Mouse (Mus musculus) midbrain, embryonic 16.5 days (tissue): ENCODE measurements around the gene Dyrk4. TPM values are rescaled to one million over a fixed set of nuclear protein-coding genes. Genes with fewer than 3 reads are reported as not detected.

Experiments
- ATAC-seq: fragments of 200-750 bp; cut with Nextera tagmentation; 2 replicates; pipeline ENCODE4 v1.8.0; 2017; ENCODE audit warnings: moderate TSS enrichment
- H3K27ac ChIP-seq: fragments of 300-500 bp; sonication (generic); 2 replicates; pipeline ENCODE4 v1.5.1; 2014; ENCODE audit warnings: mild to moderate bottlenecking, low read length, mixed read lengths
- H3K27me3 ChIP-seq: fragments of 300-500 bp; sonication (generic); 2 replicates; pipeline ENCODE4 v1.6.1; 2014; ENCODE audit warnings: low read depth, low read length, mixed read lengths; ENCODE audit not compliant: control insufficient read depth, insufficient read depth
- H3K36me3 ChIP-seq: fragments of 300-500 bp; sonication (generic); 2 replicates; pipeline ENCODE4 v1.6.1; 2014; ENCODE audit warnings: mild to moderate bottlenecking, low read length, moderate library complexity, mixed read lengths; ENCODE audit not compliant: control insufficient read depth, insufficient read depth
- H3K4me1 ChIP-seq: fragments of 300-500 bp; sonication (generic); 2 replicates; pipeline ENCODE4 v1.6.1; 2014; ENCODE audit warnings: mild to moderate bottlenecking, low read length, mixed read lengths; ENCODE audit not compliant: control insufficient read depth, insufficient read depth
- H3K4me2 ChIP-seq: fragments of 300-500 bp; sonication (generic); 2 replicates; pipeline ENCODE4 v1.6.1; 2014; ENCODE audit warnings: mild to moderate bottlenecking, low read length, mixed read lengths
- H3K4me3 ChIP-seq: fragments of 300-500 bp; sonication (generic); 2 replicates; pipeline ENCODE4 v1.5.1; 2014; ENCODE audit warnings: low read depth, mild to moderate bottlenecking, low read length, moderate library complexity, mixed read lengths
- H3K9ac ChIP-seq: fragments of 300-500 bp; sonication (generic); 2 replicates; pipeline ENCODE4 v1.6.1; 2014; ENCODE audit warnings: low read depth, low read length, mixed read lengths
- H3K9me3 ChIP-seq: fragments of 300-500 bp; sonication (generic); replicated peaks from 2 replicates; pipeline ENCODE4 v1.6.1; 2014; ENCODE audit warnings: mild to moderate bottlenecking, low read length, mixed read lengths; ENCODE audit not compliant: control insufficient read depth, poor library complexity, severe bottlenecking
- WGBS: fragments of 180-500 bp; shearing (Covaris S2); extraction: QIAGEN DNeasy Blood & Tissue Kit; methylation state at CpG from one replicate; pipeline ENCODE4 v1.1.7; 2014; 5-methylcytosine and 5-hydroxymethylcytosine counted together
- polyA plus RNA-seq: library from polyadenylated mRNA; unstranded; fragments of >200 nt; fragmentation: Nextera tagmentation; extraction: Ambion mirVana; gene quantifications from 2 replicates; pipeline ENCODE4 v1.2.1, GENCODE M21; 2015

Gene Dyrk4
- polyA plus RNA-seq, 1 experiment from 2014 or later, result not detected

GRCm38 (mm10) chr6:126939487-126940171 is 18.0 kb upstream of the Dyrk4 start, which contains the start of the genes Rad51ap1 and D6Wsu163e:
Rad51ap1 (minus strand) TSS chr6:126939587.
D6Wsu163e (plus strand) TSS chr6:126939962.
- H3K27ac ChIP-seq, result peak within 1 kb of the TSS; percentile 56
- H3K9me3 ChIP-seq, result no peaks in the 10 kb centered on the region
- H3K4me1 ChIP-seq, result peaks cover 17% of the 10 kb centered on the region
- peaks cover 3% of the 10 kb centered on the region; the same call in 1 of the 2 replicates for H3K36me3 ChIP-seq
- ATAC-seq, result peak; percentile 98
- H3K4me3 ChIP-seq, result peak within 1 kb of the TSS; percentile 52
- WGBS, result under 1% methylated on average over 33 of the region's 33 CpGs
- H3K9ac ChIP-seq, result peak within 1 kb of the TSS; percentile 58
- H3K27me3 ChIP-seq, result no peaks in the 10 kb centered on the region
- H3K4me2 ChIP-seq, result peak within 1 kb of the TSS; percentile 92

GRCm38 (mm10) chr6:126938853-126939486 is 17.3 kb upstream of the Dyrk4 start:
- ATAC-seq, result no peak; the same call in 1 of the 2 replicates
- Histone ChIP-seq H3K27me3 (no peaks in the 10 kb centered on the region), H3K9ac (peak overlapping the region; percentile 54), H3K4me1 (peaks cover 17% of the 10 kb centered on the region), H3K4me3 (peak overlapping the region; percentile 52), H3K36me3 (peaks cover 3% of the 10 kb centered on the region; the same call in 1 of the 2 replicates), H3K27ac (no peak overlapping the region), H3K4me2 (peak overlapping the region; percentile 92), H3K9me3 (no peaks in the 10 kb centered on the region)
- WGBS, result under 1% methylated on average over 30 of the region's 31 CpGs

GRCm38 (mm10) chr6:126938047-126938446 is 16.4 kb upstream of the Dyrk4 start:
- Histone ChIP-seq H3K4me3 (no peak overlapping the region), H3K4me2 (no peak overlapping the region), H3K27me3 (no peaks in the 10 kb centered on the region), H3K4me1 (peaks cover 17% of the 10 kb centered on the region), H3K27ac (no peak overlapping the region), H3K9me3 (no peaks in the 10 kb centered on the region), H3K36me3 (peaks cover 3% of the 10 kb centered on the region; the same call in 1 of the 2 replicates), H3K9ac (no peak overlapping the region)
- no peak for ATAC-seq
- 85% methylated on average over 2 of the region's 2 CpGs for WGBS

GRCm38 (mm10) chr6:126932896-126933295 is 11.3 kb upstream of the Dyrk4 start:
- Histone ChIP-seq H3K4me2 (no peak overlapping the region), H3K4me1 (no peaks in the 10 kb centered on the region), H3K36me3 (0 out of 2 replicates have a peak, but pooled peaks cover 2% of the 10 kb centered on the region), H3K27me3 (no peaks in the 10 kb centered on the region), H3K9ac (no peak overlapping the region), H3K9me3 (no peaks in the 10 kb centered on the region), H3K4me3 (no peak overlapping the region), H3K27ac (no peak overlapping the region)
- WGBS, result 96% methylated on average over 2 of the region's 2 CpGs
- no peak for ATAC-seq

GRCm38 (mm10) chr6:126914928-126915327 is 6.7 kb downstream of the Dyrk4 start:
- no peak overlapping the region for H3K9ac ChIP-seq
- no peaks in the 10 kb centered on the region for H3K4me1 ChIP-seq
- no peaks in the 10 kb centered on the region for H3K27me3 ChIP-seq
- H3K27ac ChIP-seq, result no peak overlapping the region
- WGBS, result 80% methylated on average over 5 of the region's 5 CpGs
- no peaks in the 10 kb centered on the region for H3K9me3 ChIP-seq
- H3K4me3 ChIP-seq, result no peak overlapping the region
- no peak overlapping the region for H3K4me2 ChIP-seq
- no peak for ATAC-seq
- H3K36me3 ChIP-seq, result no peaks in the 10 kb centered on the region

- no peak for ATAC-seq
- Histone ChIP-seq H3K4me3 (no peak overlapping the region), H3K27me3 (no peaks in the 10 kb centered on the region), H3K27ac (no peak overlapping the region), H3K9ac (no peak overlapping the region), H3K4me1 (no peaks in the 10 kb centered on the region), H3K4me2 (no peak overlapping the region), H3K9me3 (no peaks in the 10 kb centered on the region), H3K36me3 (no peaks in the 10 kb centered on the region)
- WGBS, result 82% methylated on average over 4 of the region's 4 CpGs
Observed at GRCm38 (mm10) chr6:126910727-126911126, 10.9 kb downstream of the Dyrk4 start.

GRCm38 (mm10) chr6:126907876-126908275 is 13.8 kb downstream of the Dyrk4 start:
- Histone ChIP-seq H3K9ac (no peak overlapping the region), H3K36me3 (no peaks in the 10 kb centered on the region), H3K4me2 (no peak overlapping the region), H3K4me1 (no peaks in the 10 kb centered on the region), H3K27ac (no peak overlapping the region), H3K27me3 (no peaks in the 10 kb centered on the region), H3K4me3 (no peak overlapping the region), H3K9me3 (no peaks in the 10 kb centered on the region)
- 69% methylated on average over 3 of the region's 3 CpGs for WGBS
- ATAC-seq, result no peak

GRCm38 (mm10) chr6:126907378-126907777 is 14.3 kb downstream of the Dyrk4 start:
- Histone ChIP-seq H3K9ac (no peak overlapping the region), H3K9me3 (no peaks in the 10 kb centered on the region), H3K27me3 (no peaks in the 10 kb centered on the region), H3K36me3 (no peaks in the 10 kb centered on the region), H3K27ac (no peak overlapping the region), H3K4me2 (no peak overlapping the region), H3K4me3 (no peak overlapping the region), H3K4me1 (no peaks in the 10 kb centered on the region)
- no peak for ATAC-seq
- 81% methylated on average over 4 of the region's 5 CpGs for WGBS

GRCm38 (mm10) chr6:126877118-126877517 is 44.5 kb downstream of the Dyrk4 start:
- Histone ChIP-seq H3K27ac (no peak overlapping the region), H3K36me3 (no peaks in the 10 kb centered on the region), H3K4me3 (no peak overlapping the region), H3K4me2 (no peak overlapping the region), H3K4me1 (no peaks in the 10 kb centered on the region), H3K27me3 (no peaks in the 10 kb centered on the region), H3K9ac (no peak overlapping the region), H3K9me3 (no peaks in the 10 kb centered on the region)
- no peak for ATAC-seq
- WGBS, result 84% methylated on average over 8 of the region's 8 CpGs
